Mouse (Mus musculus): ENCODE measurements at regions not wholly inside any gene's neighbourhood (a gene's known extent, or its start where the extent isn't known, plus 50 kb on each side); places are given as distances from the start of the nearest gene placed in this dataset.
"Not testable (repeated sequence)": the region's sequence is repeated elsewhere in the genome, so short reads cannot be mapped to it uniquely, and the experiment has no call there.

DNA sequence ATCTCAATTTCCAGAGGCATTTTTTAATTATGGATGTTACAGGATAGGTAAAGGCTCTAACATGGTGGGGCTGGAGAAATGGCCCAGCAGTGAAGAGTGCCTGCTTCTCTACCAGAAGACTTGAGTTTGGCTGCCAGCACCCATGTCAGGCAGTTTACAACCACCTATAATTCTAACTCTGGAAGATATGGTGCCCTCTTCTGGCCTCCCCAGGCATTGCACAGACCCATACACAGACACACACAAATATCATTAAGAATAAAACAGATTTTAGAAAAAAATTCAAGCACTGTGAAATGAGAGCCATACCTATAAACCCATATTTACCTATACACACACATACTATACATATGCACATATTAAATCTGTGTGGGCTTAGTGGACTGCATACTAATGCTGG lies 113.9 kb upstream of the Creb1 start:
- H3K4me1 ChIP-seq, result no peaks in the 10 kb centered on the region
- H3K4me3 ChIP-seq (replicated peaks), result no peak overlapping the region
- peaks cover 10% of the 10 kb centered on the region for H3K9me3 ChIP-seq
- TF ChIP-seq GATA1 (IDR thresholded peaks at IDR 0.05; ENCODE audit: borderline replicate concordance, low read length), result no peak
- no peak for TF ChIP-seq FLI1 (IDR thresholded peaks at IDR 0.05; ENCODE audit: low read length)
- H3K27me3 ChIP-seq (replicated peaks), result peaks cover 2% of the 10 kb centered on the region
- H3K36me3 ChIP-seq (replicated peaks; ENCODE audit: low read length), result no peaks in the 10 kb centered on the region

DNA sequence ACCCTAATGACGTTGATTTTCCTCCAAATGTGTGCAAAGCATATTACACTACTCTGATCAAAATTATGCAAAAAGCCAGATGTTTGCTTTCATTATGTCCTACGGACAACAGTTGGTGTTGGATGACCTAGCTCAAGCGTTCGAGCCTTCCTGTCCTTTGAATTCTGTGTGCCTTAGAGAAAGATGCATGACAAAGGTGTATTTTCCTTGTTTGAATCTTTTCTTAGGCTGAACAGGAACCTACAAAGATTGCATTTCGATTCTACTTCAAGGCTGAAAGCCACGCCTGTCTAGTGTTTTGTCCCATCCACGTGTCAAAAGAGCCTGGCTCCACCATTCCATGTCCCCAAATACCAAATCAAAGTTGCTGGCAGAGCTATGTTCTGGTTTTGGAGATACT lies 116.5 kb upstream of the Creb1 start:
- Histone ChIP-seq H3K27me3 (replicated peaks) (peaks cover 2% of the 10 kb centered on the region), H3K36me3 (replicated peaks; ENCODE audit: low read length) (no peaks in the 10 kb centered on the region), H3K9me3 (peaks cover 5% of the 10 kb centered on the region), H3K4me3 (replicated peaks) (no peak overlapping the region), H3K4me1 (no peaks in the 10 kb centered on the region)
- no peak for TF ChIP-seq GATA1 (IDR thresholded peaks at IDR 0.05; ENCODE audit: borderline replicate concordance, low read length)
- no peak for TF ChIP-seq FLI1 (IDR thresholded peaks at IDR 0.05; ENCODE audit: low read length)

DNA sequence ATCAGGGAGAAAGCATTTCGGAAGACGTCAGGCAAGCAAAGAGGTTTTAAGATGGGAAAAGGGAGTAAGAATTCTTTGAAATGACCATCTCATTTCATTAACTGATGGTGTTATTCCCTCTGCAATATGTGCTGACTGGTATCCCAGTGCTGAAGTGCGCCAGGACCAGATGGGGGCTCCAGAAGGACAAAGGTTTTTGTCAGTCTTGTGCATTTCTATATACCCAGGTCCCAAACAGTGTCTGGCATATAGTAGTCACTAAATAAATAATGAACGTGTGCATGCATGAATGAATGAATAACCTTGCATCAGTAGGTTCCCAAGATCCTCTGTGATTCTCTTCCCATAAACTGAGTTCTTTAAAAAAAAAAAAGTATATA lies 119.3 kb upstream of the Creb1 start:
- H3K4me3 ChIP-seq (replicated peaks), result no peak overlapping the region
- peaks cover 2% of the 10 kb centered on the region for H3K27me3 ChIP-seq (replicated peaks)
- no peaks in the 10 kb centered on the region for H3K4me1 ChIP-seq
- no peak for TF ChIP-seq GATA1 (IDR thresholded peaks at IDR 0.05; ENCODE audit: borderline replicate concordance, low read length)
- TF ChIP-seq FLI1 (IDR thresholded peaks at IDR 0.05; ENCODE audit: low read length), result no peak
- H3K9me3 ChIP-seq, result peaks cover under 1% of the 10 kb centered on the region; the same call in 1 of the 2 replicates
- H3K36me3 ChIP-seq (replicated peaks; ENCODE audit: low read length), result no peaks in the 10 kb centered on the region

DNA sequence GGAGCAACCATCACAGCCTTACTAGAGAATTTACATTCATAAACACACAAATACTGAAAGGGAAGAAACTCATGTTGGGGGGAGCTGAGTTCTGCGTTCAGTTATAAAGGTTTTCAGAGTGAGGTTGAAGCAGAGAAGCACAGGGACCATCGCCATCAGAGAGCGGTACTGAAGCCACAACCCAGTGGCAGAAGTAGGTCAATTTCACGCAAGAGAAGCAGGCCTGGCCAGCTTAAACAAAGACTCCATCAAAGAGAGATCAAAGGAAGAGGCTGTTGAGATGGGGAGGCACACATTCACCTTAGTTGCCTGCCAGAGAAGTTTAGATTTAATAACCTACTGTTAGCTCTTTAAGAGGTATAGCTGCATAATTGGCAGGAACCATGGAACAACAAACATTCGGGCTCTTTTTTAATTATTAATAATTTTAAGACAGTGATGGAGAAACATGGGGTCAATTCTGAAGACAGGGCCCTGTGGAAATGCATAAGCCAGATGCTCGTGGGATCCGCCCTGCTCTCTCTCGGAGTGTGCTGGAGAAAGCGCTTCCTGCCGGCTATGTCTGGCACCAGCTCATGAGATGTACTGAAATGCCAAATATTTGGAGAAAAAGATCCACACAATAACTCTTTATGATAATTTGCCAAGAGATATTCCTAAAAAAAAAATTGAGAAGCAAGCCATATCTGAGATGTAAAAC lies 119.8 kb upstream of the Creb1 start:
- H3K27me3 ChIP-seq (replicated peaks), result peaks cover 2% of the 10 kb centered on the region

DNA sequence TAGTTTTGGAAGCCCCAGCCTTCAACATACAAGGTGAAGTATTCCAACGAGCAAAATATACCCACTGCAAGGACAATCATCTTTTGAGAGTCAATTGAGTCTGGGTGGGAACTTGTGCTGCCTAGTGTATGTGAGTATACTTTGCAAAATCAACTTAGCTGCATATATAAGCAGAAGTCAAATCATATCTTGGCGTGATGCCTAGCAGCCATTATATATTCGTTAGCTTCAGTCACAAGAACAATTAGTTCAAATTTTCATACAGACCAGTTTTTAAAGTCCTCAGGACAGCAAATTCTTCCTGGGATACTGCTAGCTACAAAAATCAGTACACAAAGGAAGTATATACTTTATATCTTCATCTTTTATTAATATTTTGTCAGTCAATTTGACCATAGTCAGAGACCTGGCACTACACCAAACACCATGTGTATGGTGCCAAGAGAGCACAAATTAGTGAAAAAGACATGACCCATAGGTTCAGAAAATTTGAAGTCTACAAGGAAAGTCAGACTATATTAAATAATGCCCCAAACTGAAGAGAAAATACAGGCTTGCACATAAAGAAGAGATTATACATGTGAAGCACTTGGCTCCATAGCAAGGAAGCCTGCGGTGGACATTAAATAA lies 120.5 kb upstream of the Creb1 start:
- no peak for TF ChIP-seq GATA1 (IDR thresholded peaks at IDR 0.05; ENCODE audit: borderline replicate concordance, low read length)
- no peak for TF ChIP-seq FLI1 (IDR thresholded peaks at IDR 0.05; ENCODE audit: low read length)

More for the DNA sequence above, 119.8 kb upstream of the Creb1 start:
- Histone ChIP-seq H3K9me3 (no peaks in the 10 kb centered on the region), H3K36me3 (replicated peaks; ENCODE audit: low read length) (no peaks in the 10 kb centered on the region), H3K4me1 (no peaks in the 10 kb centered on the region), H3K4me3 (replicated peaks) (no peak overlapping the region)
- no peak for TF ChIP-seq GATA1 (IDR thresholded peaks at IDR 0.05; ENCODE audit: borderline replicate concordance, low read length)
- TF ChIP-seq FLI1 (IDR thresholded peaks at IDR 0.05; ENCODE audit: low read length), result no peak

DNA sequence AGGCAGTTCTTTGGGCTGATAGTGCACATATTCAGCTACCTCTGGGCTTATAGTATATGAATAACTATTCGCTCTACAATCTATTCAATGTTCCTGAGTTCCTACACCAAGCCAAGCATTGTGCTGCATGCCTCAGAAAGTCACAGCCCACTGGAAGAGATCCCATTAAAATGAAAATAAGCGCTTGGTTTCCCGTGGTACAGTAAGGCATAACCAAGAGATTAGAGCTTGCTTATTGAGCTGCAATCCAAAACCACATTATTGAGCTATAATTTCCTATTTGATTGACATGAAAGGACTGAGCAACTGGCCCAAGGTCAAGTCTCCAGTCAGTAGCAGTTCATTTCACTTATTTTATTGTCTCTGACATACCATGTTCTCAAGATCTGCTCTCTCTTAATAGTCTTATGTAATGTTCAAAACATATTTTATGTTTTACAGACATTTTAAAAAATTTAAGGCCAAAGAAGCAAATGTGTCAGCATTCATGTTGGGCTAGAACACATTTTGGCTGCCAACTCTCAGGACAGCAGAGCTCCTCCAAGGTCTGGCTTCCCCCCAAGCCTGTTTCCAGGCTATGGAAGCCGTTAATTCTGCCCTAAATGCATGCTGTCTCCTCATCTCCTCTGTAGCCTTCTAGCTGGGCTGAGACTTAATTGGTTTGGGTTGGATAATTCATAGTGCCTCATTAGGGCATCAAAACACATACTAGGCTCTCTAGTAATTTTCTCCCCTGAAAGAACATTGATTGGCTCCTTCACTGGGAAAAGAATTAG lies 123.5 kb upstream of the Creb1 start:
- H3K27me3 ChIP-seq (replicated peaks), result no peaks in the 10 kb centered on the region
- TF ChIP-seq FLI1 (IDR thresholded peaks at IDR 0.05; ENCODE audit: low read length) (no peak), GATA1 (IDR thresholded peaks at IDR 0.05; ENCODE audit: borderline replicate concordance, low read length) (no peak)
- no peaks in the 10 kb centered on the region for H3K9me3 ChIP-seq
- no peaks in the 10 kb centered on the region for H3K4me1 ChIP-seq
- no peaks in the 10 kb centered on the region for H3K36me3 ChIP-seq (replicated peaks; ENCODE audit: low read length)
- no peak overlapping the region for H3K4me3 ChIP-seq (replicated peaks)

More for the DNA sequence above, 120.5 kb upstream of the Creb1 start:
- Histone ChIP-seq H3K27me3 (replicated peaks) (peaks cover 2% of the 10 kb centered on the region), H3K9me3 (no peaks in the 10 kb centered on the region), H3K36me3 (replicated peaks; ENCODE audit: low read length) (no peaks in the 10 kb centered on the region), H3K4me1 (no peaks in the 10 kb centered on the region), H3K4me3 (replicated peaks) (no peak overlapping the region)

DNA sequence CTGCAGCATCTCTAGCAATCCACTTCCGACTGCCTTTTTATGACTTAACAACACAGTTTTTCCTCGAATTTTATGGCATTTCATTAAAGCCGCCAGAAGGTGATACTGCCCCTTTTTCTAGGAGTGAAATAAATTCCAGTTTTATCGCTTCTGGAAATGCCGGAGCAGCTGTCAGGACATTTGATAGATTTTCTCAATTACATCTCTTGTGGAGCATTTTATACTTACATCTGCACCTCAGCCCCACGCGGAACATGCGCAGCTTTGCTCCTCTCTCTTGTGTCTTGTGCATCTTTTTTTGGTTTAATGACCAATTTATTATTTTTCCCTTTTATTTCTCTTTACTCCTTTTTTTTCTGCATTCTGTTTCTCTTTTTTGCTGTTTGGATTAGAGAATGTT lies 140.9 kb upstream of the Creb1 start:
- H3K4me1 ChIP-seq, result no peaks in the 10 kb centered on the region
- H3K9me3 ChIP-seq, result no peaks in the 10 kb centered on the region
- H3K36me3 ChIP-seq (replicated peaks; ENCODE audit: low read length), result no peaks in the 10 kb centered on the region
- TF ChIP-seq FLI1 (IDR thresholded peaks at IDR 0.05; ENCODE audit: low read length), result no peak
- TF ChIP-seq GATA1 (IDR thresholded peaks at IDR 0.05; ENCODE audit: borderline replicate concordance, low read length), result no peak
- no peaks in the 10 kb centered on the region for H3K27me3 ChIP-seq (replicated peaks)
- no peak overlapping the region for H3K4me3 ChIP-seq (replicated peaks)

DNA sequence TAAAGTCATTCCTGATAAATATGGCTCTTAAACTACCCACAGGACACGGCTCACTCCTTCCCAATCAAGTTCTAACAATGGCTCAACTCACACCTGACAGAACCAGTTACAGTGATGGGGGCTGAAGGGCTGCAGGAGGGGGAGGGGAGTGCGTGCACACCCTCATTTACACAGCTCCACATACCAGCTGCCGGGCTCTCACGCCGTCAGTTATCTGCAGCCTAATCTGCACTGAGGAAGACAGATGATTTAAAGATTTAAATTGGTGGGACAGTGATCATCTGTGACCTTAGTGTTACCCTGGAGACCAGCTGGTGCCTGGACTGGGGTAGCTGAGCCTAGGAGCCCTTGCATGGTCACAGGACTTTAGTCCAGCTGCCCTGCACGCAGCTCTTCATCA lies 151.2 kb upstream of the Creb1 start:
- peak overlapping the region; percentile 23 for H3K4me3 ChIP-seq (replicated peaks)
- no peaks in the 10 kb centered on the region for H3K4me1 ChIP-seq
- no peaks in the 10 kb centered on the region for H3K36me3 ChIP-seq (replicated peaks; ENCODE audit: low read length)
- TF ChIP-seq GATA1 (IDR thresholded peaks at IDR 0.05; ENCODE audit: borderline replicate concordance, low read length), result no peak
- no peak for TF ChIP-seq FLI1 (IDR thresholded peaks at IDR 0.05; ENCODE audit: low read length)
- H3K27me3 ChIP-seq (replicated peaks), result no peaks in the 10 kb centered on the region
- no peaks in the 10 kb centered on the region for H3K9me3 ChIP-seq

DNA sequence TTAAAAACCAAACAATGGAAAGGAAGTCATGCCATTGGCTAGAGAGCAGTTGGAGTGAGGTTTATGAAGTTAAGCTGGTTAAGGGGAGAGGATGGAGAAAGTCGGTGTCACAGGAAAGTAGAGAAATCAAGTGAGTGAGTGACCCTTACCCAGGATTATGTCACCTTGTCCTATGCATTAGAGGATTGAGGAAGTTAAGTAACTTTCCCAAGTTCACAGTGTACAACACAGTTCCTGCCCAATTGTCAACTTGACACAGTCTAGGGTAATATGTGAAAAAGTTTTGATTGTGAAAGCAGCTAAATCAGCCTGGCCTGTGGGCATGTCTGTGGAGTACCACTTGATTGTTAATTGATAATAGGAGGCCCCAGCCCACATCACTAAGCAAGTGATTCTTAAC lies 156.0 kb upstream of the Creb1 start:
- H3K27me3 ChIP-seq (replicated peaks); H3K9me3 ChIP-seq; H3K4me1 ChIP-seq; H3K36me3 ChIP-seq (replicated peaks; ENCODE audit: low read length); H3K4me3 ChIP-seq (replicated peaks): not testable (repeated sequence)
